In genomic region chr11:101640857-101641709, GRCm38 (mm10) we compare ENCODE assay signal across 8 mouse cellular contexts. TPM values are rescaled to one million over a fixed set of nuclear protein-coding genes. Genes with fewer than 3 reads are reported as not detected.
DNase-seq lines count a peak whose midpoint lies in the region; ATAC-seq and TF ChIP-seq lines count a peak whose summit lies in the region.
"Not testable (repeated sequence)": the region's sequence is repeated elsewhere in the genome, so short reads cannot be mapped to it uniquely, and the experiment has no call there.

No protein-coding gene starts in this region.

- H3K9ac ChIP-seq in CH12.LX (ENCODE audit: insufficient read depth, low read depth), result peak overlapping the region; percentile 75
- peak overlapping the region; percentile 58 for H3K9ac ChIP-seq in forebrain, embryonic 15.5 days (replicated peaks)
- H3K9ac ChIP-seq in liver, postnatal 0 days (replicated peaks), result peak overlapping the region; percentile 55
- peak overlapping the region; percentile 59 for H3K9ac ChIP-seq in neural tube, embryonic 13.5 days

- H3K36me3 ChIP-seq in CH12.LX (replicated peaks in 1 of 2; ENCODE audit: control insufficient read depth in 1 of 2, insufficient read depth in 1 of 2, low read length in 1 of 2); forebrain, embryonic 15.5 days; liver, postnatal 0 days (replicated peaks; ENCODE audit: insufficient read depth, low read length); neural tube, embryonic 13.5 days: not testable (repeated sequence)

- peak overlapping the region; percentile 79 for H3K4me2 ChIP-seq in CH12.LX (ENCODE audit: insufficient read depth, low read depth, poor library complexity, severe bottlenecking)
- H3K4me2 ChIP-seq in forebrain, embryonic 15.5 days (replicated peaks), result peak overlapping the region; percentile 47
- peak overlapping the region; percentile 62 for H3K4me2 ChIP-seq in liver, postnatal 0 days (ENCODE audit: low read depth, low read length)
- H3K4me2 ChIP-seq in neural tube, embryonic 13.5 days, result peak overlapping the region; percentile 54

- TF ChIP-seq POLR2A in CH12.LX (IDR thresholded peaks at IDR 0.05; ENCODE audit: low read depth, low read length), result peak; percentile 42; the same call in 1 of the 2 replicates

- 4% methylated on average over 53 of the region's 53 CpGs for WGBS in forebrain, embryonic 15.5 days
- 8% methylated on average over 45 of the region's 53 CpGs for WGBS in liver, postnatal 0 days (ENCODE audit: insufficient replicate concordance)
- WGBS in neural tube, embryonic 13.5 days, result 4% methylated on average over 53 of the region's 53 CpGs

- intact Hi-C loops in heart, postnatal 14 days (cut with DNase I), result not testable (repeated sequence)

- peaks cover 4 to 18% of the 10 kb centered on the region in 2 experiments; a peak in 3 of 4 replicates for H3K4me1 ChIP-seq in CH12.LX (ENCODE audit: control insufficient read depth in 1 of 2, insufficient read depth in 2 of 2)
- H3K4me1 ChIP-seq in forebrain, embryonic 15.5 days, result peaks cover 15% of the 10 kb centered on the region; the same call in 1 of the 2 replicates
- H3K4me1 ChIP-seq in liver, postnatal 0 days (ENCODE audit: insufficient read depth); neural tube, embryonic 13.5 days (replicated peaks): not testable (repeated sequence)

- dilution Hi-C loops in CH12.LX (cut with MboI; ENCODE audit: extremely low pct_ligation_motif_present, extremely low pct_unique_long_range_greater_than_20kb, low sequenced_read_pairs), result not testable (repeated sequence)

- peak; percentile 57 for DNase-seq in CH12.LX (ENCODE audit: extremely low read depth)
- peak; percentile 85 for DNase-seq in cerebellum, adult 11-12 months
- DNase-seq in heart, postnatal 14 days, result peak; percentile 84 to 85
- peak; percentile 82 for DNase-seq in layer of hippocampus, adult 11-12 months (ENCODE audit: low spot score)
- DNase-seq in liver, postnatal 0 days, result peak; percentile 77
- peak; percentile 50 for DNase-seq in telencephalon, adult 2 months (ENCODE audit: low read depth, low spot score)

- ATAC-seq in forebrain, embryonic 15.5 days (replicated peaks), result peak; percentile 76
- ATAC-seq in liver, postnatal 0 days, result peak; percentile 47
- ATAC-seq in neural tube, embryonic 13.5 days (ENCODE audit: low read depth), result peak; percentile 78

- TF ChIP-seq EP300 in CH12.LX (IDR thresholded peaks at IDR 0.05; ENCODE audit: low read length); liver, postnatal 0 days (IDR thresholded peaks at IDR 0.05; ENCODE audit: low read depth): not testable (repeated sequence)

- H3K27ac ChIP-seq in CH12.LX (ENCODE audit: insufficient read depth, low read depth), result peak overlapping the region; percentile 52; the same call in 1 of the 2 replicates
- peak overlapping the region; percentile 89 for H3K27ac ChIP-seq in forebrain, embryonic 15.5 days (replicated peaks)
- H3K27ac ChIP-seq in liver, postnatal 0 days (ENCODE audit: low read depth), result peak overlapping the region; percentile 73
- peak overlapping the region; percentile 87 for H3K27ac ChIP-seq in neural tube, embryonic 13.5 days (replicated peaks)

- H3K4me3 ChIP-seq in CH12.LX (replicated peaks in 1 of 3; ENCODE audit: low read depth in 2 of 3, low read length in 2 of 3, poor library complexity in 1 of 3), result peak overlapping the region in 1 of 3 experiments; percentile 50
- peak overlapping the region; percentile 41 for H3K4me3 ChIP-seq in forebrain, embryonic 15.5 days
- H3K4me3 ChIP-seq in liver, postnatal 0 days (ENCODE audit: low read depth, low read length), result peak overlapping the region; percentile 30
- H3K4me3 ChIP-seq in neural tube, embryonic 13.5 days, result peak overlapping the region; percentile 36

- not testable (repeated sequence) for H3K79me2 ChIP-seq in CH12.LX (replicated peaks; ENCODE audit: control insufficient read depth, extremely low read depth, insufficient read depth, poor library complexity, severe bottlenecking)

- H3K27me3 ChIP-seq in CH12.LX (replicated peaks); forebrain, embryonic 15.5 days; liver, postnatal 0 days (ENCODE audit: insufficient read depth, low read length); neural tube, embryonic 13.5 days: not testable (repeated sequence)

- TF ChIP-seq RAD21 in CH12.LX (IDR thresholded peaks at IDR 0.05; ENCODE audit: low read depth, low read length), result not testable (repeated sequence)

- not testable (repeated sequence) for TF ChIP-seq CTCF in CH12.LX (conservative IDR thresholded peaks at IDR 0.05 in 1 of 2, IDR thresholded peaks at IDR 0.05 in 1 of 2; ENCODE audit: low read depth in 2 of 2, low read length in 2 of 2); liver, postnatal 0 days (IDR thresholded peaks at IDR 0.05; ENCODE audit: low read depth)

- in situ Hi-C loops in CH12.LX (cut with MboI; ENCODE audit: low pct_ligation_motif_present, low pct_unique_long_range_greater_than_20kb, low sequenced_read_pairs), result not testable (repeated sequence)

- not testable (repeated sequence) for H3K9me3 ChIP-seq in CH12.LX (replicated peaks; ENCODE audit: low read length); forebrain, embryonic 15.5 days; liver, postnatal 0 days (ENCODE audit: low read length); neural tube, embryonic 13.5 days

TF ChIP-seq in CH12.LX, 34 proteins besides CTCF, POLR2A, EP300 and RAD21:
- TF ChIP-seq SIN3A (IDR thresholded peaks at IDR 0.05; ENCODE audit: low read length), result 0 out of 2 replicates have a peak, but pooled peaks have one; percentile 10
- TF ChIP-seq HCFC1 (IDR thresholded peaks at IDR 0.05; ENCODE audit: low read depth, low read length), result 0 out of 2 replicates have a peak, but pooled peaks have one; percentile 43
- TF ChIP-seq ZNF384 (IDR thresholded peaks at IDR 0.05; ENCODE audit: low read depth, low read length), result 0 out of 2 replicates have a peak, but pooled peaks have one; percentile 3
- TF ChIP-seq NELFE (IDR thresholded peaks at IDR 0.05; ENCODE audit: low read depth, low read length), result peak; percentile 59

RNA-seq across cellular contexts. Expression of gene Rdm1, which starts 14.1 kb away (rescaled TPM):
- total RNA-seq in CH12.LX (2012; rRNA removed), result 22.2 and 28.5 TPM in 2 replicates
- total RNA-seq in CH12.LX (2014; rRNA removed), result 18.5 and 19.2 TPM in 2 replicates
- 9.6 and 12.3 TPM in 2 replicates for polyA plus RNA-seq in CH12.LX (2012; ENCODE audit: insufficient read length, low read depth)
- polyA plus RNA-seq in forebrain, embryonic 15.5 days (2015; fragmentation: Nextera tagmentation; extraction: Ambion mirVana), result 31.0 and 34.6 TPM in 2 replicates
- total RNA-seq in heart, postnatal 14 days (2021), result 10 to 100 TPM; 32.1 to 35.6 TPM
- 7.4 and 8.4 TPM in 2 replicates for polyA plus RNA-seq in liver, postnatal 0 days (2015; fragmentation: Nextera tagmentation; extraction: Ambion mirVana)
- 16.0 and 16.4 TPM in 2 replicates for polyA plus RNA-seq in neural tube, embryonic 13.5 days (2015; fragmentation: Nextera tagmentation; extraction: Ambion mirVana)

RNA-seq across cellular contexts. Expression of gene Arl4d, which starts 24.3 kb away (rescaled TPM):
- 0.81 and 1.1 TPM in 2 replicates for total RNA-seq in CH12.LX (2012; rRNA removed)
- total RNA-seq in CH12.LX (2014; rRNA removed), result 0.59 and 0.68 TPM in 2 replicates
- polyA plus RNA-seq in CH12.LX (2012; ENCODE audit: insufficient read length, low read depth), result 1.1 and 1.2 TPM in 2 replicates
- 45.8 TPM in 2 replicates for polyA plus RNA-seq in forebrain, embryonic 15.5 days (2015; fragmentation: Nextera tagmentation; extraction: Ambion mirVana)
- total RNA-seq in heart, postnatal 14 days (2021), result 10 to 100 TPM; 28.6 to 29.6 TPM
- 3.4 and 4.1 TPM in 2 replicates for polyA plus RNA-seq in liver, postnatal 0 days (2015; fragmentation: Nextera tagmentation; extraction: Ambion mirVana)
- 18.1 and 19.8 TPM in 2 replicates for polyA plus RNA-seq in neural tube, embryonic 13.5 days (2015; fragmentation: Nextera tagmentation; extraction: Ambion mirVana)

RNA-seq across cellular contexts. Expression of gene Gm11634, which starts 42.0 kb away (rescaled TPM):
- total RNA-seq in CH12.LX (2012; rRNA removed) (not detected in 2 replicates), CH12.LX (2014; rRNA removed) (not detected in 2 replicates)
- not detected in 2 replicates for polyA plus RNA-seq in CH12.LX (2012; ENCODE audit: insufficient read length, low read depth)
- not detected in 2 replicates for polyA plus RNA-seq in forebrain, embryonic 15.5 days (2015; fragmentation: Nextera tagmentation; extraction: Ambion mirVana)
- total RNA-seq in heart, postnatal 14 days (2021), result not detected
- not detected in 2 replicates for polyA plus RNA-seq in liver, postnatal 0 days (2015; fragmentation: Nextera tagmentation; extraction: Ambion mirVana)
- not detected in 2 replicates for polyA plus RNA-seq in neural tube, embryonic 13.5 days (2015; fragmentation: Nextera tagmentation; extraction: Ambion mirVana)

RNA-seq across cellular contexts. Expression of gene Tmem106a, which starts 59.0 kb away (rescaled TPM):
- total RNA-seq in CH12.LX (2012; rRNA removed), result 1.4 and 2.2 TPM in 2 replicates
- 2.6 and 2.8 TPM in 2 replicates for total RNA-seq in CH12.LX (2014; rRNA removed)
- polyA plus RNA-seq in CH12.LX (2012; ENCODE audit: insufficient read length, low read depth), result 6.8 and 9.1 TPM in 2 replicates
- polyA plus RNA-seq in forebrain, embryonic 15.5 days (2015; fragmentation: Nextera tagmentation; extraction: Ambion mirVana), result 2.0 and 2.3 TPM in 2 replicates
- total RNA-seq in heart, postnatal 14 days (2021), result 1 to 10 TPM; 3.0 to 3.2 TPM
- 10.8 and 11.2 TPM in 2 replicates for polyA plus RNA-seq in liver, postnatal 0 days (2015; fragmentation: Nextera tagmentation; extraction: Ambion mirVana)
- 3.5 and 4.9 TPM in 2 replicates for polyA plus RNA-seq in neural tube, embryonic 13.5 days (2015; fragmentation: Nextera tagmentation; extraction: Ambion mirVana)
